Mouse (Mus musculus) kidney, adult 11 months (tissue): ENCODE results near the gene 1110002E22Rik.

Experiments used
- DNase-seq: peaks from one replicate; pipeline ENCODE4 v3.0.0; 2022

The 1110002E22Rik gene

DNA sequence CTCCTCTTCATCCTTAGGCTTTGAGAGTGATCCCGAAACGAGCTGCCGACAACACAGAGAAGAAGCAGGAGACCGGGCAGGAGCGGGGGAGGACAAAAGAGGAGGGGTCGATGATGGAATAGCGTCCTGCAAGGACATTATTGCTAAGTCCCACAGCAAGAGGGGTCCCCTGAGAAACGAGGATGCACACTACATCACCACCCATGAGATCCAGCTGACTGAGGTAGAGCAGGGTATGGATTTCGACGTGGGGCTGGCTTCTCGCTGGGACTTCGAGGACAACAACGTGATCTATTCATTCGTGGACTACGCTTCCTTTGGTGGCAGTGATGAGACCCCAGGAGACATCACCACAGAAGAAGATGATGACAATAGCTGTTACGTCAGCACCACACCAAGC, 1.1 kb downstream of the 1110002E22Rik start:
- no peak for DNase-seq

- no peak for DNase-seq
Observed at GRCm38 (mm10) chr3:138066348-138066856, 1.6 kb downstream of the 1110002E22Rik start.

DNA sequence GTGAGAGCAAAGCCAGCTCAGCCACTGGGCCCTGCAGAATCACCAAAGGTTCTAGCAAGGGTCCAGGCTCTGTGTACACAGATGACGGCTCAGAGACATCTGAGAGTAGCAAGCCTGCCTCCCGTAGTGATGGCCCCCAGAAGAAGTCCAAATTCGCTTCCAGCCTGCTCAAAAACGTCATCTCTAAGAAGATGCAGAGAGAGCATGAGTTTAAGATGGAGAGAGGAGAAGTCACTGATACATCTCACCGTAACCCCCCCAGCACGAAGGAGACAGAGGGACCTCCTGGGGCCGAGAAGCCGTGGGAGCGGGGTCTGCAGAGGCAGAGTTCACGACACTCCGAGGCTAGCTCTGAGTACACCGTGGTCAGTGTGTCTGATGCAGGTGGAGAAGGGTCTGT, 2.4 kb downstream of the 1110002E22Rik start, which contains the start of gene Gm5105:
Gm5105 (minus strand) TSS at position 101 of the 400 bp plus-strand sequence.
- DNase-seq: no peak

GRCm38 (mm10) chr3:138068103-138068502, 3.3 kb downstream of the 1110002E22Rik start:
- DNase-seq: no peak

DNA sequence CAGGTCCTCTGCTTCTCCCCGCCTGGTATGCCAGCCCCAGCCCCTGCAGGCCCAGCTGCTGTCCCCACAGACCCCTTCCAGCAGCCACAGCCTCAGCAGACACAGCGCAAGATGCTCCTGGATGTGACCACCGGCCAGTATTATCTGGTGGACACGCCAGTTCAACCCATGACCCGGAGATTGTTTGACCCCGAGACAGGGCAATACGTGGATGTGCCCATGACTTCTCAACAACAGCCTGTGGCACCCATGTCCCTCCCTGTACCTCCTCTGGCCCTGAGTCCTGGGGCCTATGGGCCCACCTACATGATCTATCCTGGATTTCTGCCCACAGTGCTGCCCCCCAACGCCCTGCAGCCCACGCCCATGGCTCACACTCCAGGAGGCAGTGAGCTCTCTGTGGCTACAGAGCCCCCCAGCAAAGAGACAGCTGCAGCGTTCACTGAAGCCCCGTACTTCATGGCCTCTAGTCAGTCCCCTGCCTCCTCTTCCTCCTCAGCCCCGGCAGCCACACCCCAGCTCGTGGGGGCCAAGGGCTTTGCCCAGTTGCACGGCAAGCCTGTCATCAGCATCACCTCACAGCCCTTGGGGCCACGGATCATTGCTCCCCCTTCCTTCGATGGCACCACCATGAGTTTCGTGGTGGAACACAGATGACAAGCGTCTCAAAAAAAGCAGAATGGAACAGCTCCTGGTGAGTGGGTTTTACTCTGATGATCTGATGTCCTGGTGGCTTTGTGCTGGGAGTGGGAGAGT, 5.1 kb downstream of the 1110002E22Rik start:
- DNase-seq: no peak

GRCm38 (mm10) chr3:138071004-138071403, 6.2 kb downstream of the 1110002E22Rik start:
- DNase-seq: no peak

GRCm38 (mm10) chr3:138071476-138072073, 6.7 kb downstream of the 1110002E22Rik start:
- no peak for DNase-seq

DNA sequence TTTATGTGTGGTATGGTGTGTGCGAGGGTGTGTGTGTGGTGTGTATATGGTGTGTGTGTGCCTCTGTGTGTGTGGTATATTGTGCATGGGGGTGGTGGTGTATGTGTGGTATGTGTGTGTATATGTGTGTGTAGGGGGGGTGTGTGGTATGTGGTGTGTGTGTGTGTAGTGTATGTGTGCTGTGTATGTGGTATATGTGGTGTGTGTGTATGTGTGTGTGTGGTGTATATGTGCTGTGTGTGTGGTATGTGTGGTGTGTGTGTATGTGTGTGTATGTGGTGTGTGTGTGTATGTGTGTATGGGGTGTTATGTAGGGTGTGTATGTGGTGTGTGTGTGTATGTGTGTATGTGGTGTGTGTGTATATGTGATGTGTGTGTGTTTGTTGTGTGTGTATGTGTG, 9.4 kb downstream of the 1110002E22Rik start:
- DNase-seq: no peak

- DNase-seq: no peak
Observed at GRCm38 (mm10) chr3:138075209-138075608, 10.4 kb downstream of the 1110002E22Rik start.

DNA sequence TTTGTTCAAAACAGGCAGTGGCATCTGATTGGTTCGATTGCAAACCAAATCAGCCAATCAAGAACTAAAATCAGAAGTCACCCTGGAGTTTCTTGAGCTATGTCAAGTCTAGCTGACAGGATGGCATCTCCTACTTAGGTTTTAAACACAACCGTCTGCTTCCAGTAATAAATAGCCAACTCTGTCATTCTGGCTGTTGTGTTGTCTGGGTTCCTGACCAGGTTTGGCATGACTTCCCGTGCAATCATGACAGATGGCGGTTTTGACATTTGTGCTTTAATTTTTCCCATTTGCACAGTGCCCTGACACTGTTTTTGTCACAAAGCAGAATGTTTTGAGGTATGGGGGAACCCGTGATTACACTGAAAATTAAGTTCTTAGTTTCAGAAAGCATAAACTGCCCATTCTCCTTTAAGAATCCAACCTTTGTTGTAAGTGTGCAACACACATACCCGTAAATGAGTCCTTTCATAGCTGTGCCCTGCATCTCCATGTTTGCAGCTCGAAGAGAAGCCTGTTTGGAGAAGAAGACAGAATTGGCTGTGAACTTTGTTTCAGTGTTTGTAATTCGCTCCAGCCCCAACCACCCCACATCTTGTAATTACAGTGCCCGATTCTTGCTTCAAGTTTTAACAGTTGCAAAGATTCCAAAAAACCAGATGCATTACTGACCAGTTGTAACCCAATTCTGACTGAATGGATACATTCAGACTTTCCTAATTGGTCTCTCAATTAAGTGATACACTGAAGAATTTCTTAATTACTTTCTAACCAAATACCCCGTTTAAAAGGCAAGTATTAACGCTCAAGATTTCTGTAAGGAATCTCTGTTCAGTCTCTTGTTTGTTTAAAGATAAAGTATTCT, 12.9 kb downstream of the 1110002E22Rik start:
- no peak for DNase-seq

DNA sequence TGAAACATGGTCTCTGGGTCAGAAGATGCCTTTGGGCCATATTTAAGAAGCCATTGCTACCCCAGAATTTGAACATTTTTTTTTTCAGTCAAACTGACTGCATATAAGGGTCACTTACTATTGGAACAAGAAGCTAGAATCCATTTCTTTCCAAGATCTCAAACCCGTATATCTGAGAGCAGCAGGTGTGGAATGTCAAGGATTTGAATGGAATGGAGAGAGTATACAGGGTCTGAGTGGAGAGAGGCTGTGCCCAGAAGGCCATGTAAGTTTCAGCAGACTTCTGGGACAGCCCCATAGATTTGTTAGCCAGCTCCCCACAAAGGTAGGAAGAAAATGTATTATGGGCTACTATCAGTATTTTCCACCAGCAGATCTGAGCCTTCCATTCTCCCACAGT, 13.8 kb downstream of the 1110002E22Rik start:
- DNase-seq: no peak

GRCm38 (mm10) chr3:138083073-138083637, 18.3 kb downstream of the 1110002E22Rik start:
- no peak for DNase-seq

GRCm38 (mm10) chr3:138083896-138084295, 19.0 kb downstream of the 1110002E22Rik start:
- DNase-seq: no peak

DNA sequence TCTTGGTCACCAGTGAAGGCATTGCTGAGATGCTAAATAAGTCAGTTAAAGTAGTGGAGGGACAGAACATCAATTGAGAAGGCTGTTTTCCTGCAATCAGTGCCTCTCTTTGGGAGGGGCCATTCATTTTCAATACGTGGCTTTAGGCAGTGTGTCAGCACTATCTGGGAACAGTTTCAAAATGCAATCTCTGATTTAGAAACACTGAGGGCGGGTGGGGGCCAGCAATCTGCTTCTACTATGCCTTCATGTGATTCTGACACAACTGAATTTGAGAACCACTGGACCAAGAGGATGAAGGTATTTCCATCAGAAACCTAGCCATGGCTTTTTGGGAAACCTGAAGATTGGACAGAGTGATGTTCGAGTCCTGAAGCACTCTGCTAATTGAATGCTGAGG, 30.4 kb downstream of the 1110002E22Rik start:
- no peak for DNase-seq

- no peak for DNase-seq
Observed at GRCm38 (mm10) chr3:138095718-138096117, 30.9 kb downstream of the 1110002E22Rik start.

DNA sequence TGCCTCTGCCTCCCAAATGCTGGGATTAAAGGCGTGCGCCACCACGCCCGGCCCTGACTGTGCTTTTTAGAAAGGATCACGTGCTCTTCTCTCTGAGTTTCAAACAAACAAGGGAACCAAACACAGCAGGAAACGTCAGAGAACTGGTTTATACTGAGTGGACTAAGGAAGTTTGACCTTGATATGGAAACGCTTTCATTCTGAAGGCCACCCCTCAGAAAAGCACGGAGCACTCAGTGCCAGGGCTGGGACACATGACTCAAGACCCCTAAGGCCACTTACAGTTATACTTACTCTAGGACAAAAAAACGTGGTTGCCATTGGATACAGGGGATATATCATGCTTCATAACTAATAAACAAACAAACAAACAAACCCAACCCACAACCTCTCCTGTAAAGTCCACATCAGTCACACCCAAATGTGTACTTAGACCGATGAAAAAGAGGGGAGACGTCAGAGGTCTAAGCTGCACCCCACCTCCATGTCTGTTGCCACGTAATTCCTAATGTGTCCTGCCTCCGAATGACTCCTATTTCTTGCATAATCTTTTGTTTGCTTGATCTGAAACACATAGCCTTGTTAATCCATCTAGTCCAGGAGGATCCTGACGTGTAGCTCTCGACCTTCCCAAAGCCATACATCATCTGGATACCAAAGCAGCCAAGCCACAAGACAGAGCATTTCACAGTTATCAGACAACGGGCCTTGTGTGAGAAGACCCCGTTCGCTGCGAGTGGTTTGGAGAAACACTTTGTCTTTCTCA, 31.6 kb downstream of the 1110002E22Rik start:
- no peak for DNase-seq

- DNase-seq: no peak
Observed at GRCm38 (mm10) chr3:138097718-138098117, 32.9 kb downstream of the 1110002E22Rik start.

GRCm38 (mm10) chr3:138101936-138102335, 37.1 kb downstream of the 1110002E22Rik start:
- DNase-seq: no peak

- no peak for DNase-seq
Observed at GRCm38 (mm10) chr3:138103690-138104089, 38.8 kb downstream of the 1110002E22Rik start.

DNA sequence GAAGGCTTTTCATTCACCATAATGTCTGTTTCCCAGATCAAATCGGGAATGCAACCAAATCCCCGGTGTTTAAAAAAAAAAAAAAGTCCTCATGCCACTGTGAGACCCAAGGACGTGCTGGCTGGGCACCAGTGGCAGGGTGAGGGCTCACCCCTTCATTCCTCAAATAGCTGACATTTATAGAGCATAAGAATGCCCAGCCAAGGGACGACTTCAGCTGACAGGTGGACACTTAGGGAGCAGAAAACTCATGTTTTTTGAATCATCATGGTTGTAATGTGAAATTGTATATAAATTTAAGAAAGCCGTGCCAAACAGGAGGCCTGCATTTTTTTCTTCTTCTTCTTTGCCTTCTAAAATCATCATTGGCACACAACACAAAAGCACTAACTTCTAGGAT, 40.2 kb downstream of the 1110002E22Rik start:
- DNase-seq: no peak

GRCm38 (mm10) chr3:138106887-138107286, 42.0 kb downstream of the 1110002E22Rik start:
- no peak for DNase-seq
